Mouse (Mus musculus): ENCODE results near the gene Arl8a. TPM values are rescaled to one million over a fixed set of nuclear protein-coding genes. Genes with fewer than 3 reads are reported as not detected.
A peak's percentile ranks its signal among the peaks of the same experiment; 100 is the strongest.

Arl8a gene
- polyA plus RNA-seq, 1 experiment: 44.9 TPM

DNA sequence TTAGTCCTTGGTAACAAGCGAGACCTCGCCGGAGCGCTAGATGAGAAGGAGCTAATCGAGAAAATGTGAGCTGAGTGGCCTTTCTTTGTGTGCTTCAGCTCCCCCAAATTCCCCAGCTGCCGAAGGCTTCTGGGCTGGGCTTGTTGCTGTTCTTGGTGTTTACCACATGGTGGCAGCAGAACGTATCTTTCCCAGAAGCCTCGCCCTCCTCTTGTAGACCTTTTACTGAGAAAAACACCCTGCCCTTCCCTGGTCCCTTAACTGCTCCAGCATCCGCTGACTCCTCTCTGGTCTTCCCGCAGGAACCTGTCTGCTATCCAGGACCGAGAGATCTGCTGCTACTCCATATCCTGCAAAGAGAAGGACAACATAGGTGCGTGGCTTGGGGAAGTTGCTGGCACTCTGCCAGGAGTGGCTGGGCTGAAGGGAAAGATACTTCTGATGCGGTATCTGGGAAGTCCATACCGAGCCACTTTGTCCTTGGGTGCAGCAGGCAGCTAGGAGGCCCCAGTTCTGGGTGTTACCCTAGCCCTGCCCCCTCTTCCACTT, 7.9 kb downstream of the Arl8a start:
- no peaks in the 10 kb centered on the region for H3K4me1 ChIP-seq (ENCODE audit: control insufficient read depth, insufficient read depth, low read length)
- TF ChIP-seq CTCF (IDR thresholded peaks at IDR 0.05; ENCODE audit: control insufficient read depth, insufficient read depth, low read length) (peak; percentile 74), POLR2A (IDR thresholded peaks at IDR 0.05; ENCODE audit: borderline replicate concordance, control insufficient read depth, low read depth, low read length) (no peak)
- WGBS: 10% methylated on average over 14 of the region's 14 CpGs
- no peak overlapping the region for H3K4me3 ChIP-seq (replicated peaks; ENCODE audit: control insufficient read depth, low read depth, low read length)
- peak overlapping the region; percentile 29; the same call in 1 of the 2 replicates for H3K27ac ChIP-seq (ENCODE audit: control insufficient read depth, insufficient read depth, low read depth, low read length, poor library complexity)

DNA sequence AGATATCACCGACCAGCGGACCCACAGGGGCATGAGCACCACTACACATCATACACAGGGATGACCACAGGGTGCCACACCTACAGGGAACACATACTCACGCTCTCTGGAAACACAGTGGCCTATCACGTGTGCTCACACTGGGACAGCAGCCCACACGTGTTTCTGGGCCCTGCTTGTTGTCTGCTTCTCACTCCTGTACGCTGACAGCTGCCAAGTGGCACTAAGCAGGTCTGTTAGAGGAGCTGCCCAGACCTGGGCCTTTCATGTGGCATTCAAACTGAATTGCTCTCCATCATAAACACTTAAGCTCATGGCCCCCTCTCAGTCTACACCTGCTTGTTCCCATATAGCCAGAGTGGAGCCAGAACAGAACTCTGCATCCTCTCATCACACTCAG, 9.7 kb downstream of the Arl8a start:
- 86% methylated on average over 6 of the region's 6 CpGs for WGBS
- TF ChIP-seq CTCF (IDR thresholded peaks at IDR 0.05; ENCODE audit: control insufficient read depth, insufficient read depth, low read length) (no peak), POLR2A (IDR thresholded peaks at IDR 0.05; ENCODE audit: borderline replicate concordance, control insufficient read depth, low read depth, low read length) (no peak)
- Histone ChIP-seq H3K4me1 (ENCODE audit: control insufficient read depth, insufficient read depth, low read length) (no peaks in the 10 kb centered on the region), H3K4me3 (replicated peaks; ENCODE audit: control insufficient read depth, low read depth, low read length) (no peak overlapping the region), H3K27ac (ENCODE audit: control insufficient read depth, insufficient read depth, low read depth, low read length, poor library complexity) (no peak overlapping the region)

DNA sequence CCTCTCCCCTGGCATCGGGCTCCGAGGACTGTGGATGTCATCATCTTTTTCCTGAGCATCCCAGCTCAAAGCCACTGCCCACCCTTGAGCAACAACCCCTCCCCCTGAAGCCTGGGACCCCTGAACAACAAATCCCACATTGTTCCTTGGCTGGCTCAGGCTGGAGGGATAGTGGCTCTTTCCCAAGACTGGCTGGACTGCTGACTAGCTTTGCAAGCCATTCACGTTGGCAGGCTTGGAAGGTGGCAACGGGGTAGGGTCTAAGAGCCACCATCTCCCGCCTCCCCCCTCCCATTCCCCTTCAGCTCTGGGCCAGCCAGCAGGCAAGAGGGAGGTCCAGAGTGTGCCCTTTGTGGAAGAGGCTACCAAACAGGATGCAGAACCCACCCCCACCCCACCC, 12.0 kb downstream of the Arl8a start:
- TF ChIP-seq POLR2A (IDR thresholded peaks at IDR 0.05; ENCODE audit: borderline replicate concordance, control insufficient read depth, low read depth, low read length): no peak
- TF ChIP-seq CTCF (IDR thresholded peaks at IDR 0.05; ENCODE audit: control insufficient read depth, insufficient read depth, low read length): no peak
- WGBS: 81% methylated on average over 5 of the region's 5 CpGs

DNA sequence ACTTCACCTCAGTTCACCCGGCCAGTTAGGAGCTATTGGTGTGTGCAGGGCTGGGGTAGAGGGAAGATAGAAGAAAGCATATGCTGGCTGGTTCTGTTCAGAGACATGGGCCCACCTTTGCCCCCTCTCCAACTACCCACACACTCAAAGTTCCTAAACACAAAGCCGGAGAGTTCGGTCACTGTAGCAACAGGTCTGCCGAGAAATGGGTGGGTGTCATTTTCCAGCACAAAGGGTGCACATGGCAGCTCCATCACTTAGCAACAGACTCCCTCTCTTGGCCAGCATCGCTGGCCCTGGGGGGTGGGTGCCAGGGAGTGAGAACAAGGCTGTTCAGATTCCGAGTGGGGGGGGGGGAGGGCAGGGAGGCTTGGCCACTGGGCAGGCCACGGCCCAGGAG, 12.4 kb downstream of the Arl8a start:
- 76% methylated on average over 7 of the region's 7 CpGs for WGBS
- Histone ChIP-seq H3K27ac (ENCODE audit: control insufficient read depth, insufficient read depth, low read depth, low read length, poor library complexity) (no peak overlapping the region), H3K4me3 (replicated peaks; ENCODE audit: control insufficient read depth, low read depth, low read length) (no peak overlapping the region), H3K4me1 (ENCODE audit: control insufficient read depth, insufficient read depth, low read length) (no peaks in the 10 kb centered on the region)
- TF ChIP-seq POLR2A (IDR thresholded peaks at IDR 0.05; ENCODE audit: borderline replicate concordance, control insufficient read depth, low read depth, low read length) (no peak), CTCF (IDR thresholded peaks at IDR 0.05; ENCODE audit: control insufficient read depth, insufficient read depth, low read length) (no peak)

More for the DNA sequence above, 12.0 kb downstream of the Arl8a start:
- H3K4me1 ChIP-seq (ENCODE audit: control insufficient read depth, insufficient read depth, low read length): no peaks in the 10 kb centered on the region
- H3K27ac ChIP-seq (ENCODE audit: control insufficient read depth, insufficient read depth, low read depth, low read length, poor library complexity): no peak overlapping the region
- H3K4me3 ChIP-seq (replicated peaks; ENCODE audit: control insufficient read depth, low read depth, low read length): no peak overlapping the region

DNA sequence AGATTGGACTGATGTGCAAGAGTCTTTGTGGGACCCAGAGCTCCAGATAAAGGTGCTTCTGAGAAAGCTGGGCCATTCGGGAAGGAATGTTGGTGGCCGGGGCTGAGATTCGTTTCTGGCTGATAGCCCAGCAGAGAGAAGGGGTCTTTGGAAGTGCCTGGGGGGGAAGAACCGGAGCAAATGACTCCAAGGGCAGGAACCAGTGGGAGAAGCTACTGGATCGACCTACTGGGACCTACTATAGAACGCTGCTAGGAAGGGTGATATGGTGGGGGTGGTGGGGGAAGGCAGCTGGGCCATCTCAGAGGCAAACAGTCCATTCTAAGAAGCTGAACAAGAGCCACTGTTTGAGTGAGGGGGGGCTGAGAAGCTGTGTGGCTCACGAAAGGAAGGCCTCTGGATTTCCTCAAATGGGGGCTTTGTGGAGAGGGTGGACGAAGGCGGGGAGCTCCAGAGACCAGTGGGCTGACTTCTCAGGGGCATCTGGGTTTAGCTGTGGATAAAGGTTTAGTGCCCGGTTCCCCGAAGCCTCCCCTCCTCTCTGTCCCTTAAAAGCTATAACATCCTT, 13.0 kb downstream of the Arl8a start:
- TF ChIP-seq CTCF (IDR thresholded peaks at IDR 0.05; ENCODE audit: control insufficient read depth, insufficient read depth, low read length): no peak
- TF ChIP-seq POLR2A (IDR thresholded peaks at IDR 0.05; ENCODE audit: borderline replicate concordance, control insufficient read depth, low read depth, low read length): no peak
- Histone ChIP-seq H3K4me3 (replicated peaks; ENCODE audit: control insufficient read depth, low read depth, low read length) (no peak overlapping the region), H3K4me1 (ENCODE audit: control insufficient read depth, insufficient read depth, low read length) (no peaks in the 10 kb centered on the region), H3K27ac (ENCODE audit: control insufficient read depth, insufficient read depth, low read depth, low read length, poor library complexity) (no peak overlapping the region)
- WGBS: 82% methylated on average over 11 of the region's 11 CpGs

DNA sequence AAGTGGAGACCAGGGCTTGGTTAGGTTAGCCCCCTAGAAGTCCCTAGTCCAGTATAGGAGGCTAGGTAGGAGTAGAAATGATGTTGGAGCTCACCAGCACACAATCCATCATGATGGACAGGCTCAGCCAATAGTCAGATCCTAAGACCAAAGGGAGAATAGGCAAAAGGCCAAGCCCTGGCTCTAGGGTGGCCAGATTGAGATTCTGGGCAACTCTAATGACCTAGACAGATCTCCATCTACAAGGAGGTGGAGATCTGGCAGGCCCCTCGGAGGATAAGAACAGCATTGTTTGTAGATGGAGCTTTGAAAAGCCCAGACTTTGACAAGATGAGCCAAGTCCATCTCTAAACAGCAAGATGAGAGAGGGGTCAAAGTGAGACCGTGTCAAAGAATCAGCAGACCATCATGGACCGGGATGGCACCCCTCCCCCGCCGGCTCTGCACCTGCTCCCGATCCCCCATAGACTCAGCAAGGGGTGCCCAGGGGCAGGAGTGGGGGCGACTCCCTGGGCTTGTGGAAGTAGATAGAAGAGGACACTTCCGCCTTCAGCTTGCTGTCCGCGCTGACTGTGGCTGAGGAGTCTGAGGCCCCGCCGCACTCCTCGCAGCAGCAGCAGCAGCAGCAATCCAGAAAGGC, 13.9 kb downstream of the Arl8a start:
- no peaks in the 10 kb centered on the region for H3K4me1 ChIP-seq (ENCODE audit: control insufficient read depth, insufficient read depth, low read length)
- WGBS: 86% methylated on average over 13 of the region's 13 CpGs
- TF ChIP-seq CTCF (IDR thresholded peaks at IDR 0.05; ENCODE audit: control insufficient read depth, insufficient read depth, low read length): no peak
- TF ChIP-seq POLR2A (IDR thresholded peaks at IDR 0.05; ENCODE audit: borderline replicate concordance, control insufficient read depth, low read depth, low read length): no peak
- H3K4me3 ChIP-seq (replicated peaks; ENCODE audit: control insufficient read depth, low read depth, low read length): no peak overlapping the region
- no peak overlapping the region for H3K27ac ChIP-seq (ENCODE audit: control insufficient read depth, insufficient read depth, low read depth, low read length, poor library complexity)

DNA sequence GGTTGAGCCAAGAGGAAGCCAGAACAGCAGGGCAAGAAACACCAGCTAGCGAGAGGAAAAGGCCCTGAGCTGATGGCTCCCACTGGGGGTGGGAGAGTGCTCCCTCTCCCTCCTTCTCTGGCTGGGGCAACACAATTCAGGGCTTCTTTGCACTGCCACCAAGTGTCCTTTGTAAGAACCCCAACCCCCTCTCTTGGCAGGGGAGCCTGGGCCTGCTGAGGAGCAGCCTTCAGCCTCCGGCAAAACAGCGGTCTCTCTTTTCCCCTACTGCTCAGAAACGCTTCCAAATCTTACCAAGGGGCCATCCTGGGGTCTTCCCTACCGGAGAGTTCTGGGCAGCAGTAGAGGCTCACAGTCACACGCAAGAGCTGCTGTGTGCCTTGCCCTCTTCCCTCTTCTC, 16.1 kb downstream of the Arl8a start:
- no peak for TF ChIP-seq POLR2A (IDR thresholded peaks at IDR 0.05; ENCODE audit: borderline replicate concordance, control insufficient read depth, low read depth, low read length)
- no peak for TF ChIP-seq CTCF (IDR thresholded peaks at IDR 0.05; ENCODE audit: control insufficient read depth, insufficient read depth, low read length)
- H3K27ac ChIP-seq (ENCODE audit: control insufficient read depth, insufficient read depth, low read depth, low read length, poor library complexity): no peak overlapping the region
- no peaks in the 10 kb centered on the region for H3K4me1 ChIP-seq (ENCODE audit: control insufficient read depth, insufficient read depth, low read length)
- no peak overlapping the region for H3K4me3 ChIP-seq (replicated peaks; ENCODE audit: control insufficient read depth, low read depth, low read length)
- WGBS: 85% methylated on average over 6 of the region's 6 CpGs

DNA sequence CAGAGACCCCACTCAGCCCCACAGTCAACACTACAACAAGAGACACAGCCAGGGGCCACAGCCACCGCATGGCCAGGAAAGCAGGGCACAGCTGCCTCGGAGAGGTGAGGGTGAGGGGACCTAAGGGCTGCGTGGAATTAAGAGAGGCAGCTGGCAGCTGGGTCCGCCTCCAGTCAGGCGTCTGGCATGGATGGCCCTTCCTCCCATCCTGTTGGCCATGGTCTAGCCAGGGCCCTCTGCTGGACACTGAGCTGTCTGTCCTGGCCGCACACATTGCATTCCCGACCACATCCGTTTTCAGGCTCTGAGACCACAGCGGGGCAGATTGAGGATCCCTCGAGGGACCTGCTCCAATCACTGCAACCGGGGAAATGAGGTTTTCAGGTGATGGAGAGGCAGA, 20.8 kb downstream of the Arl8a start, which contains the start of gene Gpr37l1:
Gene Gpr37l1 (minus strand): TSS at position 247 of the 400 bp plus-strand sequence.
- no peak for TF ChIP-seq POLR2A (IDR thresholded peaks at IDR 0.05; ENCODE audit: borderline replicate concordance, control insufficient read depth, low read depth, low read length)

More for the DNA sequence above, 20.8 kb downstream of the Arl8a start, which contains the start of gene Gpr37l1:
- WGBS: 53% methylated on average over 11 of the region's 11 CpGs
- Histone ChIP-seq H3K27ac (ENCODE audit: control insufficient read depth, insufficient read depth, low read depth, low read length, poor library complexity) (no peak within 1 kb of the TSS), H3K4me3 (replicated peaks; ENCODE audit: control insufficient read depth, low read depth, low read length) (no peak within 1 kb of the TSS), H3K4me1 (ENCODE audit: control insufficient read depth, insufficient read depth, low read length) (no peaks in the 10 kb centered on the region)

All from bone marrow, adult 2 months (tissue).